Mouse (Mus musculus) neural tube, embryonic 13.5 days (tissue): Measurements from ENCODE around the gene Gm16181. TPM values are rescaled to one million over a fixed set of nuclear protein-coding genes. Genes with fewer than 3 reads are reported as not detected.

Source experiments
- ATAC-seq: fragments of 200-750 bp; cut with Nextera tagmentation; 2 replicates; pipeline ENCODE4 v1.8.0; 2017; ENCODE audit warnings: low read depth, mild to moderate bottlenecking, moderate TSS enrichment, moderate library complexity
- H3K27ac ChIP-seq: fragments of 300-500 bp; sonication (generic); replicated peaks from 2 replicates; pipeline ENCODE4 v1.5.1; 2015; ENCODE audit warnings: moderate library complexity, mild to moderate bottlenecking, inconsistent platforms
- H3K27me3 ChIP-seq: fragments of 300-500 bp; sonication (generic); 2 replicates; pipeline ENCODE4 v1.6.1; 2015; ENCODE audit warnings: mild to moderate bottlenecking, inconsistent platforms
- H3K36me3 ChIP-seq: fragments of 300-500 bp; sonication (generic); 2 replicates; pipeline ENCODE4 v1.6.1; 2015; ENCODE audit warnings: mild to moderate bottlenecking, inconsistent platforms
- H3K4me1 ChIP-seq: fragments of 300-500 bp; sonication (generic); replicated peaks from 2 replicates; pipeline ENCODE4 v1.6.1; 2015; ENCODE audit warnings: inconsistent platforms
- H3K4me2 ChIP-seq: fragments of 300-500 bp; sonication (generic); 2 replicates; pipeline ENCODE4 v1.6.1; 2015; ENCODE audit warnings: inconsistent platforms, mild to moderate bottlenecking, moderate library complexity
- H3K4me3 ChIP-seq: fragments of 300-500 bp; sonication (generic); 2 replicates; pipeline ENCODE4 v1.5.1; 2015; ENCODE audit warnings: mild to moderate bottlenecking, inconsistent platforms
- H3K9ac ChIP-seq: fragments of 300-500 bp; sonication (generic); 2 replicates; pipeline ENCODE4 v1.6.1; 2015; ENCODE audit warnings: moderate library complexity, mild to moderate bottlenecking, inconsistent platforms
- H3K9me3 ChIP-seq: fragments of 300-500 bp; sonication (generic); 2 replicates; pipeline ENCODE4 v1.6.1; 2016; ENCODE audit warnings: inconsistent platforms
- WGBS: fragments of 180-500 bp; shearing (Covaris S2); methylation state at CpG from one replicate; pipeline ENCODE4 v1.1.7; 2015; 5-methylcytosine and 5-hydroxymethylcytosine counted together
- polyA plus RNA-seq: library from polyadenylated mRNA; unstranded; fragments of >200 nt; fragmentation: Nextera tagmentation; extraction: Ambion mirVana; gene quantifications from 2 replicates; pipeline ENCODE4 v1.2.1, GENCODE M21; 2015

The Gm16181 gene
- polyA plus RNA-seq, 1 experiment from 2014 or later = 0.56 TPM

DNA sequence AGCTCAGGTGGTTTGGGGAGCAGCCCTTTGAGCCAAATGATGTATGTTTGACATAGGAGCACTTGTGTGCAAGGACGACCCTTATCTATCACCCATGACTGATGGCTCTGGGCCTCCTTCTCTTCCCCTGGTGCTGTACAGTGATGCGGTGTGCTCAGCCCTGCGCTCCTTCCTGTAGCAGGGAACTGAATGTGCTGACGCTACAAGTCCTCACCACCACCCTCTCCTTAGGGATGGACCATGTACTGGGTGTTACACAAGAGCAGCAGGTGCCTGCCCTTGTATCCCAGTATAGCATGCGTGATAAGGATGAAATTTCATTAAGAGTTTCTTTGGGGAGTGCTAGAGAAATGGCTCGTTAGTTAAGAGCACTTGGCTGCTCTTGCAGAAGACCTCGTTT, 26.5 kb downstream of the Gm16181 start:
- Histone ChIP-seq H3K4me3 (no peak overlapping the region), H3K27ac (no peak overlapping the region), H3K9ac (0 out of 2 replicates have a peak overlapping the region, but pooled peaks have one; percentile 4), H3K36me3 (peaks cover 89% of the 10 kb centered on the region), H3K27me3 (no peaks in the 10 kb centered on the region), H3K4me1 (peaks cover 44% of the 10 kb centered on the region), H3K9me3 (no peaks in the 10 kb centered on the region), H3K4me2 (no peak overlapping the region)
- ATAC-seq = no peak
- 83% methylated on average over 7 of the region's 7 CpGs for WGBS

DNA sequence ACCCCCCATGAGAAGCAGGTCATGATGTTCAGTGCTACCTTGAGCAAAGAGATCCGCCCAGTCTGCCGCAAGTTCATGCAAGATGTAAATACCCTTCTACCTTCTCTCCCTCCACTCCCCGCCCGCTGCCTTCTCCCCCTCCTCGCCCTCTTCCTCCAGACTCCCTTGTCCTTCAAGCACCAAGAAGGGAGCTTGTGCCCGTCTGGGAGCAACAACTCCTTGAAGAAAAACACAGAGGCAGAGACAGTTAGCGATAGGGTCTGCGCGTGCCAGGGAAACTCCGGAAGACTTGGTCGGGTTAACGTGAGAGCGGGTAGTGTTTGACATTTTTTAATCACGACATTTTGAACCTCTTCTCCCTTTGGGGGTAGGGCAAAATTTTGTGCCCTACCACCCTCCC, 28.4 kb downstream of the Gm16181 start:
- WGBS = 88% methylated on average over 14 of the region's 14 CpGs
- ATAC-seq = no peak

DNA sequence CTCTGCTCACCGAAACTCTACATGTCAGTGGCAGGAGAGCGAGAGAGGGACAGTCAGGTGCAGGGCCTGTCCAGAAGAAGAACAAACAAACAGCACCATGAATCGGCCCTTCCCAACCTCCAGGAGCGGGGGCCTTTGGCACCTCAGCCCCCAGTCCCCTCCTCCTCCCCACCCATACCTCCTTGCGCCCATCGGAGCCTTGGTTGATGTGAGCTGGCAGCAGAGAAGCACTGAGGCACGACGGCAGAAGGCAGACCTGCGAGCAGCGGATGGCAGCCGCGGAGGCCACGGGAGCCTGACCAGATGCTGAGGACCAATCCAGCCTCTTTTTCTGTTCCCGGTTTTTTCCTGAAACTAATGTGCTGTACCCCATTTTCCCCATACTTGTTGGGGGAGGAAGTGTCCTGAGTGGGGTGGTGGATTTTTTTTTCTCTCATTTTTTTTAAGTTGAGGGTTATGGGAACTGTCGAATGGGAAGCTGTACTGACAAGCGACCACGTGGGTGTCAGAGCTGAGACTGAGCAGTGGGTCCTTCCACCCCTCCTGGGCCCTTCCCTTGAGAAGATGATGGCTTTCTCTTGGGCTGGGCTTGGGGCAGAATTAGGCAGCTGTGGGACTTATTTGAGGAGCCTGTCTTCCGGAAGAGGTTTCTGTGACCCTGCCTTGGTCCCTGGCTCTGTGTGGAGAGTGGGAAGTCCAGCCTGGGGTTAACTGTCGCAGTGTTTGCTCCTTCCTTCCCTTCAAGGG, 29.0 kb downstream of the Gm16181 start:
- Histone ChIP-seq H3K4me2 (no peak overlapping the region), H3K27me3 (no peaks in the 10 kb centered on the region), H3K36me3 (peaks cover 98% of the 10 kb centered on the region), H3K9ac (no peak overlapping the region), H3K27ac (no peak overlapping the region), H3K4me3 (no peak overlapping the region), H3K4me1 (peaks cover 27% of the 10 kb centered on the region), H3K9me3 (no peaks in the 10 kb centered on the region)
- whole genome bisulfite sequencing = 87% methylated on average over 19 of the region's 19 CpGs
- ATAC-seq = no peak

More for the DNA sequence above, 28.4 kb downstream of the Gm16181 start:
- Histone ChIP-seq H3K4me2 (no peak overlapping the region), H3K4me3 (no peak overlapping the region), H3K4me1 (peaks cover 34% of the 10 kb centered on the region), H3K27ac (no peak overlapping the region), H3K27me3 (no peaks in the 10 kb centered on the region), H3K36me3 (peaks cover 98% of the 10 kb centered on the region), H3K9me3 (no peaks in the 10 kb centered on the region), H3K9ac (no peak overlapping the region)

DNA sequence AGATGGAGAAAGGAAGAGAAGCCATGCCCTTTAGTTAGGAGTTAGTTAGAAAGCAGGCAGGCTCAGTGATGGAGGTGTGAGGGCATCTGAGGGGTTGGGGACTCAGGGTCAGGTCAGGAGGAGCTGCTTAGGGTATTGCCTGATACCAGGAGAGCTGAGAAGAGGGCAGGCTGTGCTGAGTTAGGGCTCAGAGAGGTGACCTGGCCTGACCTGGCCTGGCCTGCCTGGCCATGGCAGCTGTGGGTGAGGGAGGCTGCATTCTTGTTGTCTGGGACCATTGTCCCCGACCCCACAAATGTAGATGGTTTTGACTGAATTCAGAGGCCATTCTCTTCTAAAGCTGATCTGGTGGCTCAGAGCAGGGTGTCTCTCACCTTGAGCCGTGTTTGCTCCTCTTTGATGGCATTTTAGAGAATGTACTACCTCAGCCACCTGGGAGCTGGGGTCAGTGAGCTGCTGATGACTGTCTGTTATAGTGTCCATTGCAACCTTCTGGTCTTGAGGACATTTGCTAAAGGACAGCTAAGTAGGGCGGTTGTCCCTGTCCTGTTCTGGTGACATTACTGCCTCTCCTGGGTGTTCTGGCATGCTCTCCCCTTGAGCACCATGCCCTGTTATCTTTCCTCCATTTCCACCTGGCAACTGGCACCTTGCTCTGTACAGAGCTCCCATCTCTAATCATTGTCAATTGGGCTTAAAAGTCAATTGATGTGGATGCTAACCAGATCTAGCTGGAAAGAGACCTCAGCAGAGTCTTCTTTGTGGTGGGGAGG, 29.9 kb downstream of the Gm16181 start:
- ATAC-seq = no peak
- H3K4me1 ChIP-seq = peaks cover 18% of the 10 kb centered on the region
- no peaks in the 10 kb centered on the region for H3K9me3 ChIP-seq
- WGBS = 91% methylated on average over 3 of the region's 3 CpGs
- no peak overlapping the region for H3K9ac ChIP-seq
- H3K27me3 ChIP-seq = no peaks in the 10 kb centered on the region
- no peak overlapping the region for H3K4me3 ChIP-seq
- H3K36me3 ChIP-seq = peaks cover 89% of the 10 kb centered on the region
- no peak overlapping the region for H3K4me2 ChIP-seq
- H3K27ac ChIP-seq = no peak overlapping the region

DNA sequence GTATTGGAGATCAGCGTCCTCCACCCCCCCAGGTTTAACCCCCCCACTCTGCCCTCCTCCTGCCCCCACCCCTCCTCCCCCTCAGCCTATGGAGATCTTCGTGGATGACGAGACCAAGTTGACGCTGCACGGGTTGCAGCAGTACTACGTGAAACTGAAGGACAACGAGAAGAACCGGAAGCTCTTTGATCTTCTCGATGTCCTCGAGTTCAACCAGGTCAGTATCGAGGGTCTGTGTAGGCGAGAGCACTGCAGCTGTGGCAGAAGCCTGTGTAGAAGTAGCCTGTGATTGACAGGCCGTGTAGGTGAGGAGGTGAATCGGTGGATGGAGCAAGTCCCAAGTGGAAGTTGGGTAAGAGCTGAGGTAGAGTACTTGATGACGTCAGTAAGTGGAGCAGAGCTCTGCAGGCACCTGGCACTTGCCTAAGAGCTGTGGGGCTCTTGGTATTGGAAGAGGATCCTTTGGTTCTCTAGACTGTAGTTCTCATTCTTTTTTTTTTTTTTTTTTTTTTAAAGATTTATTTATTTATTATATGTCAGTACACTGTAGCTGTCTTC, 30.6 kb downstream of the Gm16181 start:
- Histone ChIP-seq H3K27me3 (no peaks in the 10 kb centered on the region), H3K9me3 (no peaks in the 10 kb centered on the region), H3K36me3 (peaks cover 82% of the 10 kb centered on the region), H3K27ac (no peak overlapping the region), H3K4me3 (no peak overlapping the region), H3K9ac (no peak overlapping the region), H3K4me2 (no peak overlapping the region), H3K4me1 (peaks cover 11% of the 10 kb centered on the region)
- ATAC-seq = no peak
- 85% methylated on average over 15 of the region's 15 CpGs for WGBS

DNA sequence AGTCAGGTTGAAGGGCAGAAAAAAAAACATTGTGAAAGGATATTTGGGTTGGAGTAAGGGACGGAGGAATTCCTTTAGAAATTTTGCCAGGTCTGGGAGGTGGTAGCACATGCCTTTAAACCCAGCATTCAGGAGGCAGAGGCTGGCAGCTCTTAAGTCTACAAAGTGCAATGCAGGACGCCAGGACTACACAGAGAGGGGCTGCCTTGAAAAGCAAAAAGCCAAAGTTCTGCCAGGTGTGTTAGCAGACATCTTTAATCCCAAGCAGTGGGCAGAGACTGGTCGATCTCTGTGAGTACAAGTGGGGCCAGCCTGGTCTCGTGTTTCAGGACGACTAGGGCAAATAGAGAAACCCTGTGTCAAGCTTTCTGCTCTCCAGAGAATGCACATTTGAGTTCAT, 31.3 kb downstream of the Gm16181 start:
- ATAC-seq = no peak
- H3K9me3 ChIP-seq = no peaks in the 10 kb centered on the region
- H3K4me1 ChIP-seq = peaks cover 4% of the 10 kb centered on the region
- peaks cover 75% of the 10 kb centered on the region for H3K36me3 ChIP-seq
- no peak overlapping the region for H3K27ac ChIP-seq
- no peak overlapping the region for H3K9ac ChIP-seq
- H3K4me3 ChIP-seq = no peak overlapping the region
- H3K27me3 ChIP-seq = no peaks in the 10 kb centered on the region
- H3K4me2 ChIP-seq = no peak overlapping the region
- WGBS = 82% methylated on average over 5 of the region's 5 CpGs

DNA sequence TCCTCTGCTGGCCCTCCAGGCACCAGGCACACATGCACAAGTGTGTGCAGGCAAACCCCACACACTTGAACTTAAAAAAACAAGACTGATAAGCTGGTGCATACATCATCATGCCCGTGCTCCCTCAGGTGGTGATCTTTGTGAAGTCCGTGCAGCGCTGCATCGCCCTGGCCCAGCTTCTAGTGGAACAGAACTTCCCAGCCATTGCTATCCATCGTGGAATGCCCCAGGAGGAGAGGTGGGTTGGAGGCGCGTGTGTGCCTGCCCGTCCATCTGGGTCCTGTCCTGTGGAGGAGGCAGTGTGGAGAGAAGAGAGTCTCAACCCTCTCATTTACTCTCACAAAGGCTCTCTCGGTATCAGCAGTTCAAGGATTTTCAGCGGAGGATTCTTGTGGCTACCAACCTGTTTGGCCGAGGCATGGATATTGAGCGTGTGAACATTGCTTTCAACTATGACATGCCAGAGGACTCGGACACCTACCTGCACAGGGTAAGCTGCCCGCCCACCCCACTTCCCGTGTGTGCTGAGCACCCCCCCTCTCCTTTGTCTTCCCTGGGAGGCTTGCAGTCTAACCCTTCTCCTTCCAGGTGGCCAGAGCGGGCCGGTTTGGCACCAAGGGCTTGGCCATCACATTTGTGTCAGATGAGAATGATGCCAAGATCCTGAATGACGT, 32.1 kb downstream of the Gm16181 start:
- Histone ChIP-seq H3K4me2 (no peak overlapping the region), H3K27ac (no peak overlapping the region), H3K9me3 (no peaks in the 10 kb centered on the region), H3K36me3 (peaks cover 67% of the 10 kb centered on the region), H3K9ac (no peak overlapping the region), H3K4me3 (no peak overlapping the region), H3K4me1 (peaks cover under 1% of the 10 kb centered on the region; the same call in 1 of the 2 replicates), H3K27me3 (no peaks in the 10 kb centered on the region)
- 86% methylated on average over 18 of the region's 18 CpGs for WGBS
- no peak for ATAC-seq

DNA sequence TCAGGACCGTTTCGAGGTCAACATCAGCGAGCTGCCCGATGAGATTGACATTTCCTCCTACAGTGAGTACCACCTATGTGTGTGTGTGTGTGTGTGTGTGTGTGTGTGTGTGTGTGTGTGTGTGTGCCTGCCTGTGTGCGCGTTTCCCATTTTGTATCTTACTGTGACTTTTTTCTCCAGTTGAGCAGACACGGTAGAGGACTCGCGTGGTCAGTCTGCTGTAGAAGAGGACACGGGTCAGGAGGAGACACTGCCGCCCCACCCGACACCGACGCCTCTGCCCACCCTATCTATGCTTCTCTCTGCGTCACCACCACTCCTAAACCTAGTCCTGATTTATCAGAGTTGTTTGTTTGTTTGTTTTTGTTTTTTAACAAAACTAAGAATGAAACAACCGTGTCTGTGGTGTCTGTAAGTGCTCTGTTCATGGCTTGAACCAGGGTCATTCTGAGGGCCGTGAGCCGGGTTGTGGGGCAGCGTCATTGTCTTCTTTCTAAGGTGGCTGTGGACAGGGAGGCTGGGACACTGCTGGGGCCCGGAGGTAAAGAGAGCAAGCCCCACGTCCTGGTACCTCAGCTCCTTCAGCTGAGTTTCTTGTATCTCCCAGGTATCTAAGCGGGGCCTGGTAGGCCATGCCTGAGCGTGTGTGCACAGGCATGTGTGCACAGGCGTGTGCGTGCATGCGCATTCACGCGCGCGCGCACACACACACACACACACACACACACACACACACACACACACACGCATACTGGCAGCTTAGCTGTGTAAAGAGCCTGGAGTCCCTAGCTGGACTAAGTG, 32.9 kb downstream of the Gm16181 start:
- Histone ChIP-seq H3K27ac (no peak overlapping the region), H3K4me3 (no peak overlapping the region), H3K4me2 (no peak overlapping the region), H3K9me3 (no peaks in the 10 kb centered on the region), H3K4me1 (peaks cover 4% of the 10 kb centered on the region), H3K27me3 (no peaks in the 10 kb centered on the region), H3K36me3 (peaks cover 60% of the 10 kb centered on the region), H3K9ac (no peak overlapping the region)
- peak; percentile 19 for ATAC-seq
- WGBS = 87% methylated on average over 31 of the region's 32 CpGs

DNA sequence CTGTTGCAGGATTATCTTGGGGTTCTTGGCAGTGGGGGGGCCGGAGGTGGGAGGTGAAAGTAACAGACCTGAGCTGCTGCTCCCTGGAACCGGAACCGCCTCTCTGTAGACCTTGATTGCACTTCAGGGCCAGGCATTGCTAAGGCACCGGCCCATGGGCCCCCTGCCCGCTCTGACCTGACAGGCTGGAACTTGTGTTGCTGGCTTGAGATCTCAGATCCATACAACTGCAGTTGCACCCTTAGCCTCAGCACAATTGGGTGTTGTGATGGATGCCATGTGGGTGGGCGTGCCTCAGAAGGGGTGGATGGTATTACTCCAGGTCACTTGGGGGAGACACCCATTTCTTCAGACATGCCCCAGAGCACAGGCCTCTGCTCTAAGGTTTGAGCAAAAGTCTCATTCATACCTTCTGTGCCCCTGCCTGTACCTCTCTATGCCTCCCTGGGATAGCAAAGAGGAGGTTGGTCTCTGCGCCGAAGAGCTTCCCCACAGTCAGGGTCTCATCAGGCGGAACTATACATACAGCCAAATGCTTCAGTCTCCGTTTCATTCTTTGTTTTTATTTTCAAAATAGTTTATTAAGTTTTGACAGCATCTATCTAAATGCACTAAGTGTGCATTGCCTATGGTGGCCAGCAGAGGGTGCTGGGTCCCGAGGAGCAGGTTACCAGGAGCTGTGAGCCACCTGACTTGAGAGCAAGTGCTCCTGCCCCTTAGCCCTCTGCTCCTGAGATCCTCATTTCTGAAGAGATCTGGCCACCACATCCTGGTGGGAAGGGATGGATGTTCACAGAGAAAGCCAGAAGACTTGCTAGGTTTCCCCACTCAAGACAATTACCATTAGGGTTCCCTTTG, 33.8 kb downstream of the Gm16181 start:
- no peaks in the 10 kb centered on the region for H3K9me3 ChIP-seq
- H3K36me3 ChIP-seq = peaks cover 50% of the 10 kb centered on the region
- peaks cover 4% of the 10 kb centered on the region for H3K4me1 ChIP-seq
- ATAC-seq = peak; percentile 33
- H3K4me2 ChIP-seq = no peak overlapping the region
- H3K27me3 ChIP-seq = no peaks in the 10 kb centered on the region; the same call in 1 of the 2 replicates
- WGBS = 58% methylated on average over 11 of the region's 11 CpGs
- no peak overlapping the region for H3K9ac ChIP-seq
- no peak overlapping the region for H3K4me3 ChIP-seq
- H3K27ac ChIP-seq = no peak overlapping the region

DNA sequence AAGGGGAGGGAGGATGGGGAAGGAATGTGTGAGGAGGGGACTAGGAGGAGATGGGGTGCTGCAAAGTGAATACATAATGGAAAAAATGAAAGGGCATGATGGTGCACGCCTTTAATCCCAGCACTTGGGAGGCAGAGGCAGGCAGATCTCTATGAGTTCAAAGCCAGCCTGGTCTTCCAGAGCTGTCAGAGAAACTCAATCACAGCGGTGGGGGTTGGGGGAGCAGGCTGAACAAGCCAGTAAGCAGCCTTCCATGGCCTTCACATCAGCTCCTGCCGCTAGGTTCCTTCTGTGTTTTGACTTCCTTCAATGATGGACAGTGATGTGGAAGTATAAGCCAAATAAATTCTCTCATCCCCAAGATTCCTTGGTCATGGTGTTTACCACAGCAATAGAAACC, 34.7 kb downstream of the Gm16181 start:
- Histone ChIP-seq H3K27ac (no peak overlapping the region), H3K9ac (no peak overlapping the region), H3K4me2 (no peak overlapping the region), H3K9me3 (no peaks in the 10 kb centered on the region), H3K4me1 (peaks cover 4% of the 10 kb centered on the region), H3K36me3 (peaks cover 42% of the 10 kb centered on the region), H3K4me3 (no peak overlapping the region), H3K27me3 (no peaks in the 10 kb centered on the region; the same call in 1 of the 2 replicates)
- no peak for ATAC-seq
- 73% methylated on average over 3 of the region's 3 CpGs for WGBS

DNA sequence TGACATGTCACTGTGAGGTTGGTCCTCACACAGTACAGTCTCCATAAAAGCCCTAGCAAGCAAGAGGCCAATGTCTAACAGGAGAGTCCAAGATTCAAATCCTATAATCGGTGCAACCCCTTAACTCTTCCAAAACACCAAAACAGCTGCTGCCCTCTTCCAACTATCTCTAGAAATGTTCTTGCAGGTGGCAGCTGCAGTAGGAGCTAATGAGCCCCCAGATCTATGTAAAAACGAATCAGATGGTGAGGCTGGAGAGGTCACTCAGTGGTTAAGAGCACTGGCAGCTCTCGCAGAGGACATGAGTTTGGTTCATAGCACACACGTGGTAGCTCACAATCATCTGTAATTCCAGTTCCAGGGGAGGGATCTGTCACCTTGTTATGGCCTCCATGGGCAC, 35.1 kb downstream of the Gm16181 start:
- H3K9ac ChIP-seq = no peak overlapping the region
- ATAC-seq = no peak
- H3K4me2 ChIP-seq = no peak overlapping the region
- no peaks in the 10 kb centered on the region; the same call in 1 of the 2 replicates for H3K27me3 ChIP-seq
- peaks cover 38% of the 10 kb centered on the region for H3K36me3 ChIP-seq
- no peak overlapping the region for H3K4me3 ChIP-seq
- WGBS = 63% methylated on average over 4 of the region's 4 CpGs
- no peaks in the 10 kb centered on the region for H3K9me3 ChIP-seq
- H3K27ac ChIP-seq = no peak overlapping the region
- peaks cover 4% of the 10 kb centered on the region for H3K4me1 ChIP-seq
